Mouse (Mus musculus): ENCODE data around the gene Osbpl7. TPM values are rescaled to one million over a fixed set of nuclear protein-coding genes. Genes with fewer than 3 reads are reported as not detected.

Gene Osbpl7
- total RNA-seq, 2 experiments from 2014 or later: 12.9 to 13.2 TPM

DNA sequence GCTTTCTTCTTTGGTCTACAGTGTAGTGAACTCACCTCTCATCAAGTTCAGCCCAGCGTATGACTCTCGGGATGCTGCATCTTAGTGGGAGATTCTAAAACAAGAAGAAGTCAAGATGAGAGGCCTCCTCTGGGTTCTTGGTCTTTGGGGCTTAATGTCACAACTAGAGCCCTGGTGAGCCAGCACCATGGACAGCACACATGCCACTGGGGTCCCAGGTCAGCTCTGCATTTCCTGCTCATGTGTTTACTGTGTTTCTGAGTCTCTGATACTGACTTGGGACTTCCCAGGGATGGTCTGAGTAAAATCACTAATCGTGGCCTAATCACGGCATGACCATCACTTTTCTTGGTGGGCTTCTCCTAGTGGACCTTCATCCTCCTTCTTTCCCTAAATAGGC lies 28.3 kb downstream of the Osbpl7 start:
- DNase-seq (ENCODE audit: low spot score in 2 of 2): no peak

- DNase-seq (ENCODE audit: low spot score in 2 of 2): no peak
Observed at GRCm38 (mm10) chr11:97080291-97080690, 29.9 kb downstream of the Osbpl7 start.

- peak; percentile 40 to 56 for DNase-seq (ENCODE audit: low spot score in 2 of 2)
Observed at GRCm38 (mm10) chr11:97082977-97083376, 32.5 kb downstream of the Osbpl7 start.

DNA sequence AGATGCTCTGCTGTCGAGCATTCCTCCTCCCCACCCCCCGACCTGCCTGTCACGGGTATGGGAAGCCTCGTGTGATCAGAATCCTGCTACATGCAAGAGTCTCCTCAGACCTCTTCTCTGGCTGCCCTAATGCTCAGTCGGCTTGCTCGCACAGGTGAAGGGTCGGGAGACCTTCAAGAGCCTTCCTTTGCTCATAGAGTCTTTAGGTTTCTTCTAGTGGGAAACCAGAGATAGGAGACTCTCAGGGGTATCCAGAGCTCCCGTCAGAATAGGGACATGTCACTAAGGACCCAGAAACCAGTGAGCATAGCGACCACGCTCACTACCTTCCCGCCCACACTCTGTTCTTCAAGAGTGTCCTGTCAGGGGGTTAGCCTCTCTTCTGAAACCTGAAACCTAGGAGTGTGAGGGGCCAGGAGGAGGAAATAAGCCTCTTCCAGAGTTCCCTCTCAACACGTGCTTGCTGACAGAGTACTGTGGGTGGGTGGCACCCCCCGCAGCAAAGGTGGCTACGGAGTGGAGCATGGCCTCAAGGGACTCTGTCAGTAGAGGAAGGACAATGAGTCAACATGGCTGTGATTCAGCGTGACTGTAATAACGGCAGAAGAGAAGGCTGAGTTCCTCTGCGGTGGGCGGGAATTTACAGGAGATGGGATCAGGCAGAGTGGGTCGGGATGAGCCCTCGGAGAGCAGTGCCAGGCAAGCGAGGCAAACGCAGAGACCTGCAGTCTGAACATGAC lies 33.1 kb downstream of the Osbpl7 start:
- DNase-seq (ENCODE audit: low spot score in 2 of 2): peak; percentile 56 to 63

GRCm38 (mm10) chr11:97084821-97085505 lies 34.5 kb downstream of the Osbpl7 start:
- DNase-seq (ENCODE audit: low spot score in 2 of 2): no peak

DNA sequence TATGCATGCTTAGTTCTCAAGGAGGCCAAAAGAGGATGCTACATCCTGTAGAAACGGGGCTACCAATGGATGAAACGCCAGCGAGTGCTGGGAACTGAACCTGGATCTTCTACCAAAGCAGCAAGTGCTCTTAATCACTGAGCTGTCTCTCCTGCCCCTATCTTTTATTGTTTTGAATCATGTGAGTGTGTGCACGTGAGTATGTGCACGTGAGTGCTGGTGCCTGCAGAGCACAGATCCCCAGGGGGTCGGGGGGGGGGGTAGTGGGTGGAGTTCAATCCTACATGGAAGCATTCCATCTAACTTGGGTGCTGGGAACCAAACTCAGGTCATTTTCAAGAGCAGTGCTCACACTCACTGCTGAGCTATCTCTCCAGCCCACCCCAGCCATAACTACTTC lies 35.9 kb downstream of the Osbpl7 start:
- no peak for DNase-seq (ENCODE audit: low spot score in 2 of 2)

- no peak for DNase-seq (ENCODE audit: low spot score in 2 of 2)
Observed at GRCm38 (mm10) chr11:97094600-97094999, 44.2 kb downstream of the Osbpl7 start.

- DNase-seq (ENCODE audit: low spot score in 2 of 2): no peak
Observed at GRCm38 (mm10) chr11:97098791-97099190, 48.4 kb downstream of the Osbpl7 start.

GRCm38 (mm10) chr11:97101722-97102121 lies 51.3 kb downstream of the Osbpl7 start:
- peak; percentile 22 to 59 for DNase-seq (ENCODE audit: low spot score in 2 of 2)

- DNase-seq (ENCODE audit: low spot score in 2 of 2): no peak
Observed at GRCm38 (mm10) chr11:97103163-97104090, 53.0 kb downstream of the Osbpl7 start.

- DNase-seq (ENCODE audit: low spot score in 2 of 2): no peak
Observed at GRCm38 (mm10) chr11:97104091-97104483, 53.7 kb downstream of the Osbpl7 start.

- DNase-seq (ENCODE audit: low spot score in 2 of 2): no peak
Observed at GRCm38 (mm10) chr11:97108976-97109375, 58.5 kb downstream of the Osbpl7 start.

DNA sequence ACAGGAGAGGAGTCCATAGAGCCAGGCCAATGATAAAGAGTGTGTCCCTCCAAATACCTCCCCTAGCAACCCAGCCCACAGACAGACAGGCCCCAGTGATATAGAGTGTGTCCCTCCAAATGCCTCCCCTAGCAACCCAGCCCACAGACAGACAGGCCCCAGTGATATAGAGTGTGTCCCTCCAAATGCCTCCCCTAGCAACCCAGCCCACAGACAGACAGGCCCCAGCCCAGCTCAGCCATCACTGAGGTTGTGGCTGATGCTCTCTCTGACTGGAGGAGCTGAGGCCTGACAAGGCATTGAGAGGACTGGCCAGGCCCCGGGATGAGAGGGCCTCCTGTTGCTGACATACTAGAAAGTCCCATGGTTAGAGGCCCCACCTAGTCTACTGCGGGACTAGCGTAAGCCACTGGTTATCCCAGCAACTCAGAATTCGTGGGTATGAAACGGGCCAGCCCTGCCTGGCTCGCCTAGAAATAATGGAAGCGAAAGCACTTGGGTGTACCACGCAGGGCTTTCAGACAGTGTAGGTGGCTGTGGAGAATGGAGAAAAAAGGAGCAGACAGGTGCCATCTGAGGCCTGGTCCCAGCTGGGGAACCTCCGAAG lies 62.2 kb downstream of the Osbpl7 start:
- DNase-seq (ENCODE audit: low spot score in 2 of 2): no peak

DNA sequence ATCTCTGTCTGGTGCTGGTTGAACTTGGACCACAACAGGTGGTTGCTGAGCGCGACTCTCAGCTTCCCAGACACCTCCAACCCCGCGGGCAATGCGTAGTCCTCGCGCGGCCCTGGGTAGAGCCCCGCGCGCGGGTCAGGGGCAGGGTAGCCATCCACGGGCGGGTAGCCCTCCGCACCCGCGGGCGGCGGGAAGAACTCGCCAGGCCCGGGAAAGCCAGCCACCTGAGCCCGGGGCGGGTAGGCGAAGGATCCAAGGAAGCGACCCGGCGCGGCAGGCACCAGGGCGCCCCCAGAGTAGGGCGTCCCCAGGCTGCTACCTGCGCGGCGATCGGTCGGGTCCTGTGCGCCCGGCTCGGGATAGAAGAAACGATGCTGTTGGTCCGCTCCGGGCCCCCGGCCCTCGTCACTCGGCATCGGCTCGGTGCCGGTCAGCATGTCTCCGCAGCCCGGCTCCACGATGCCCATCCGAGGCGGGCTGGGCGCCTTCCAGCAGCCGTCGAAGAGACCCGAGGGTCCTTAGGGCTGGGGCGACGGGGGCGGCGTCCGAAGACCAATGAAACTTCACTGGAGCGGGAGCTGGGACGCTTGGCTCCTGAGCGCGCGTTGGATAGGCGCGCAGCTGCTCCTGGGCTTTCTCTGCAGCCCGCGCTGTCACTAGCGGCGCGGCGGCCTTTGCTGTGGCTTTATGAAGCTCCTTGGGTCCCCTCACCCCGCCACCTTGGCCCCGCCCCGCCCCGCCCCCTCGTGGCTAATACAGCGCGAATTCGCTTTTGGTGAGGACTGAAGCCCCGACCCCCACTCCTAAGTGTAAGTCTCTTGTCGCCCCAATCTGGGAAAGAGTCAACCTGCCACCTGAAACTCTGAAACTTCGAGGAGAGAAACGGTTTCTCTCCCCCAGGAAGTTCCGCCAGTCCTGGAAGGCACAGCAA lies 64.5 kb downstream of the Osbpl7 start, which contains the start of gene Tbx21:
Gene Tbx21, minus strand, starts transcription at position 661 of the 931 bp plus-strand sequence.
- no peak for DNase-seq (ENCODE audit: low spot score in 2 of 2)

GRCm38 (mm10) chr11:97115797-97116196 lies 65.4 kb downstream of the Osbpl7 start:
- DNase-seq (ENCODE audit: low spot score in 2 of 2): no peak

Small RNA genes within 50 kb of the gene (microRNA-seq; reads per million reads assigned to microRNA genes)
- gene Mir8103: 0.50 to 2.5 reads per million in 2 experiments

Other genes starting within 250 kb of the Osbpl7 start
- 100 to 1,000 TPM; 292 to 305 TPM for gene Nfe2l1, start 220.7 kb upstream of the Osbpl7 start, total RNA-seq (2021)
- 1 to 10 TPM; 5.9 to 6.3 TPM for gene Copz2, start 200.8 kb upstream of the Osbpl7 start, total RNA-seq (2021)
- 10 to 100 TPM; 27.5 to 31.8 TPM for gene Cdk5rap3, start 134.1 kb upstream of the Osbpl7 start, total RNA-seq (2021)
- gene Prr15l, start 122.5 kb upstream of the Osbpl7 start, total RNA-seq (2021): not detected
- 10 to 100 TPM; 41.9 TPM for gene Pnpo, start 106.6 kb upstream of the Osbpl7 start, total RNA-seq (2021)
- 10 to 100 TPM; 11.4 to 11.9 TPM for gene Sp2, start 67.7 kb upstream of the Osbpl7 start, total RNA-seq (2021)
- gene Sp6, start 37.2 kb upstream of the Osbpl7 start, total RNA-seq (2021): 1 to 10 TPM; 1.4 to 2.0 TPM
- gene Scrn2, start 20.7 kb upstream of the Osbpl7 start, total RNA-seq (2021): 1 to 10 TPM; 4.2 to 4.6 TPM
- under 1 TPM; 0.33 to 0.37 TPM for gene Lrrc46, start 9.2 kb upstream of the Osbpl7 start, total RNA-seq (2021)
- 10 to 100 TPM; 67.4 to 70.6 TPM for gene Mrpl10, start 9.1 kb upstream of the Osbpl7 start, total RNA-seq (2021)
- gene Tbx21, start 64.7 kb downstream of the Osbpl7 start, total RNA-seq (2021): under 1 TPM in 1 of 2 experiments, not detected in 1; 0.21 TPM
- 10 to 100 TPM; 54.8 to 58.4 TPM for gene Tbkbp1, start 100.9 kb downstream of the Osbpl7 start, total RNA-seq (2021)
- gene Kpnb1, start 137.3 kb downstream of the Osbpl7 start, total RNA-seq (2021): 100 to 1,000 TPM; 118 to 121 TPM
- 100 to 1,000 TPM; 136 to 140 TPM for gene Npepps, start 230.0 kb downstream of the Osbpl7 start, total RNA-seq (2021)